Mouse (Mus musculus) adrenal gland, postnatal 0 days (tissue): Measurements from ENCODE around the gene Gm10228. TPM values are rescaled to one million over a fixed set of nuclear protein-coding genes. Genes with fewer than 3 reads are reported as not detected.

Experiments
- polyA plus RNA-seq: library from polyadenylated mRNA; unstranded; fragments of >200 nt; fragmentation: Nextera tagmentation; extraction: Ambion mirVana; gene quantifications from 2 replicates; pipeline ENCODE4 v1.2.1, GENCODE M21; 2015

Gene Gm10228
- polyA plus RNA-seq = not detected in 2 replicates

GRCm38 (mm10) chr16:89041372-89041771 is at the start of gene Gm10228:
Gm10228 (minus strand) TSS chr16:89041472.

DNA sequence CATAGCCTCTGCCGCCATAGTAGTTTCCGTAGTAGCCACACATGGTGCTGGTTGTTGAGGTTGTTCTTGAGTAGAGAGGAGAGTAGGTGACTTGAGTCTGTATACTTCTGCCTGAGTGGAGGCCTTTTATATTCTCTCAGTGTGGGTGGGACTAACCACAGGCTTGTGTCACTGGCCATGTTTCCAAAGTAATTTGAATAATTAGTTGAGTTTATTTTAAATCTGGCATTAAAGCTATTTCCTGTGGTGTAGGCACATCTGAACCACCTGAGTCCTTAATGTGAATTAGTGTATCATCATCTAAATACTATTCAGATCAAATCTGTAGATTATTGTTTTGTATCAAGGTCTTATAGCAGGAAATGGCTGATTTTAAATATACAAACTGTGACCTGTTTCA is 22.6 kb upstream of the Gm10228 start, which contains the start of gene 1110025L11Rik:
1110025L11Rik (minus strand) TSS at position 101 of the 400 bp plus-strand sequence.

GRCm38 (mm10) chr16:89047783-89048182 is 6.5 kb upstream of the Gm10228 start, which contains the start of gene Krtap6-5:
Krtap6-5 (minus strand) TSS chr16:89047883.

DNA sequence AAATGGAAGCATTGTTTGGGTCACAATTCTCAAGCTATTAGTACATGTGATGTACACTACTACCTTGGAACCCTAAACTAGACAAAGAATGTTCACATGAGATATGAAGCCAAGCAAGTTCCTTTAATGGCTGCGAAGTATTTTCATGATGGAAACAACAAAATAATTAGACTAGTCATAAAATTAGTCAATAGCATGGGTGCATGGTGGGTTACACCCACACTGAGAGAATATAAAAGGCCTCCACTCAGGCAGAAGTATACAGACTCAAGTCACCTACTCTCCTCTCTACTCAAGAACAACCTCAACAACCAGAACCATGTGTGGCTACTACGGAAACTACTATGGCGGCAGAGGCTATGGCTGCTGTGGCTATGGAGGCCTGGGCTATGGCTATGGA is 9.9 kb downstream of the Gm10228 start, which contains the start of gene Krtap6-1:
Krtap6-1 (plus strand) TSS at position 301 of the 400 bp plus-strand sequence.

DNA sequence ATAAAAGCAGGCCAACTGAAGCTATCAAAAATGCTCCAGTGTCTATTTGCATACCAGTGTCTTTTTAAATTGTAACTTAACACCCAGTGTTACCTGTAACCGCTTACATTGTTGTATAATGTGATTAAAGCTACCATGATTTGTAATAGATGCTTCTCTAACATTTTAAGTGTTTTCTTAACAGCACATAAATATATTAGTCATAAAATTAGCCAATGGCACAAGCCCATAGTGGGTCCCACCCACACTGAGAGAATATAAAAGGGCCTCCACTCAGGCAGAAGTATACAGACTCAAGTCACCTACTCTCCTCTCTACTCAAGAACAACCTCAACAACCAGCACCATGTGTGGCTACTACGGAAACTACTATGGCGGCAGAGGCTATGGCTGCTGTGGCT is 26.3 kb downstream of the Gm10228 start, which contains the start of gene Gm10229:
Gm10229 (plus strand) TSS at position 301 of the 400 bp plus-strand sequence.

DNA sequence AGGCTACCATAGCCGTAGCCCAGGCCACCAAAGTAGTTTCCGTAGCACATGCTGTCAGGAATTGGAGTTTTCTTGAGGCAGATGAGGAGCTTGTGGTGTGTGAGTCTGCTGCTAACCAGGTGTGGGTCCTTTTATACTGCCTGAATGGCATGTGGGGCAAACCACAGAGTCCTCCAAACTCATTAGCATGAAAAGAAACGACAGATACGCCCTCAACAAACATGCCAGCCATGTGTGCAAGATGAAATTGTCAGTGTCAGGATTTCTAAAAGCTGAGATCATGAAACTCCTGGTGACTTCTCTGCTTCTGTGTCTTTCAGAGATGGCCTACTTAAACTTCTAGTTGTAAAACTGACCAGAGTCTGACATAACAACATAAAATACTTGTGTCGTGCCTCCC is 30.6 kb downstream of the Gm10228 start, which contains the start of gene Krtap22-2:
Krtap22-2 (minus strand) TSS at position 101 of the 400 bp plus-strand sequence.

Other genes starting within 250 kb of the Gm10228 start
- gene Gm20741, start 229.3 kb downstream of the Gm10228 start, polyA plus RNA-seq = not detected in 2 replicates
- gene Krtap15, start 221.3 kb downstream of the Gm10228 start, polyA plus RNA-seq = not detected in 2 replicates
- gene Krtap14, start 215.3 kb downstream of the Gm10228 start, polyA plus RNA-seq = not detected in 2 replicates
- gene Krtap19-1, start 172.1 kb downstream of the Gm10228 start, polyA plus RNA-seq = not detected in 2 replicates
- not detected in 2 replicates for gene Krtap19-2, start 167.2 kb downstream of the Gm10228 start, polyA plus RNA-seq
- gene Krtap19-3, start 163.4 kb downstream of the Gm10228 start, polyA plus RNA-seq = not detected in 2 replicates
- gene Krtap19-4, start 156.4 kb downstream of the Gm10228 start, polyA plus RNA-seq = not detected in 2 replicates
- gene Krtap19-5, start 145.0 kb downstream of the Gm10228 start, polyA plus RNA-seq = not detected in 2 replicates
- gene Krtap19-9b, start 109.2 kb downstream of the Gm10228 start, polyA plus RNA-seq = not detected in 2 replicates
- gene Krtap16-3, start 78.6 kb downstream of the Gm10228 start, polyA plus RNA-seq = not detected in 2 replicates
- not detected in 2 replicates for gene Krtap22-2, start 30.7 kb downstream of the Gm10228 start, polyA plus RNA-seq
- not detected in 2 replicates for gene Gm10229, start 26.2 kb downstream of the Gm10228 start, polyA plus RNA-seq
- gene Krtap6-1, start 9.8 kb downstream of the Gm10228 start, polyA plus RNA-seq = not detected in 2 replicates
- not detected in 2 replicates for gene Krtap6-5, start 6.4 kb upstream of the Gm10228 start, polyA plus RNA-seq
- not detected in 2 replicates for gene 1110025L11Rik, start 22.5 kb upstream of the Gm10228 start, polyA plus RNA-seq
- not detected in 2 replicates for gene Krtap6-3, start 42.5 kb upstream of the Gm10228 start, polyA plus RNA-seq
- gene Gm6358, start 99.4 kb upstream of the Gm10228 start, polyA plus RNA-seq = not detected in 2 replicates
- gene Gm10061, start 109.6 kb upstream of the Gm10228 start, polyA plus RNA-seq = not detected in 2 replicates
- not detected in 2 replicates for gene Gm9789, start 116.5 kb upstream of the Gm10228 start, polyA plus RNA-seq
- gene Gm7735, start 128.0 kb upstream of the Gm10228 start, polyA plus RNA-seq = not detected in 2 replicates
- not detected in 2 replicates for gene 1110057P08Rik, start 133.3 kb upstream of the Gm10228 start, polyA plus RNA-seq
- not detected in 2 replicates for gene Krtap20-2, start 164.4 kb upstream of the Gm10228 start, polyA plus RNA-seq